Mouse (Mus musculus): Measurements from ENCODE around the gene Meiob. TPM values are rescaled to one million over a fixed set of nuclear protein-coding genes. Genes with fewer than 3 reads are reported as not detected.
A peak's percentile ranks its signal among the peaks of the same experiment; 100 is the strongest.

Gene Meiob
- 1 to 10 TPM in 1 of 2 experiments, under 1 TPM in 1; 0.64 to 1.3 TPM for total RNA-seq (2021)
- long read RNA-seq, experiment 1: 0 reads
- long read RNA-seq, experiment 2: 0 reads

GRCm38 (mm10) chr17:24803952-24804951 is at the start of gene Meiob:
Gene Meiob, plus strand, starts transcription at chr17:24804289.
- DNase-seq (ENCODE audit: low spot score in 2 of 2): peak; percentile 52 to 63

- DNase-seq (ENCODE audit: low spot score in 2 of 2): no peak
These were observed 46.7 kb upstream of the Meiob start for GRCm38 (mm10) chr17:24757394-24757793.

- DNase-seq (ENCODE audit: low spot score in 2 of 2): no peak
These were observed 43.0 kb upstream of the Meiob start for GRCm38 (mm10) chr17:24761121-24761520.

- no peak for DNase-seq (ENCODE audit: low spot score in 2 of 2)
These were observed 38.8 kb upstream of the Meiob start for GRCm38 (mm10) chr17:24765016-24765905.

GRCm38 (mm10) chr17:24766266-24766875 is 37.7 kb upstream of the Meiob start:
- DNase-seq (ENCODE audit: low spot score in 2 of 2): no peak

- no peak for DNase-seq (ENCODE audit: low spot score in 2 of 2)
These were observed 34.9 kb upstream of the Meiob start for GRCm38 (mm10) chr17:24769146-24769545.

- DNase-seq (ENCODE audit: low spot score in 2 of 2): no peak
These were observed 30.8 kb upstream of the Meiob start for GRCm38 (mm10) chr17:24773241-24773640.

GRCm38 (mm10) chr17:24775173-24775572 is 28.9 kb upstream of the Meiob start:
- DNase-seq (ENCODE audit: low spot score in 2 of 2): no peak

- DNase-seq (ENCODE audit: low spot score in 2 of 2): no peak
These were observed 27.0 kb upstream of the Meiob start for GRCm38 (mm10) chr17:24777073-24777472.

- no peak for DNase-seq (ENCODE audit: low spot score in 2 of 2)
These were observed 23.3 kb upstream of the Meiob start for GRCm38 (mm10) chr17:24780821-24781220.

GRCm38 (mm10) chr17:24792190-24792589 is 11.9 kb upstream of the Meiob start:
- DNase-seq (ENCODE audit: low spot score in 2 of 2): no peak

- DNase-seq (ENCODE audit: low spot score in 2 of 2): no peak
These were observed 9.3 kb upstream of the Meiob start for GRCm38 (mm10) chr17:24794791-24795190.

- DNase-seq (ENCODE audit: low spot score in 2 of 2): no peak
These were observed 7.1 kb upstream of the Meiob start for GRCm38 (mm10) chr17:24796969-24797368.

GRCm38 (mm10) chr17:24798229-24798628 is 5.9 kb upstream of the Meiob start:
- DNase-seq (ENCODE audit: low spot score in 2 of 2): no peak

- DNase-seq (ENCODE audit: low spot score in 2 of 2): no peak
These were observed 4.6 kb upstream of the Meiob start for GRCm38 (mm10) chr17:24799476-24799875.

- no peak for DNase-seq (ENCODE audit: low spot score in 2 of 2)
These were observed 3.6 kb upstream of the Meiob start for GRCm38 (mm10) chr17:24800524-24800923.

GRCm38 (mm10) chr17:24811211-24811610 is 7.1 kb downstream of the Meiob start:
- no peak for DNase-seq (ENCODE audit: low spot score in 2 of 2)

- DNase-seq (ENCODE audit: low spot score in 2 of 2): no peak
These were observed 8.1 kb downstream of the Meiob start for GRCm38 (mm10) chr17:24812215-24812614.

- DNase-seq (ENCODE audit: low spot score in 2 of 2): no peak
These were observed 11.2 kb downstream of the Meiob start for GRCm38 (mm10) chr17:24815256-24815655.

- no peak for DNase-seq (ENCODE audit: low spot score in 2 of 2)
These were observed 13.4 kb downstream of the Meiob start for GRCm38 (mm10) chr17:24817503-24817902.

- no peak for DNase-seq (ENCODE audit: low spot score in 2 of 2)
These were observed 14.1 kb downstream of the Meiob start for GRCm38 (mm10) chr17:24818172-24818571.

Data from adrenal gland, postnatal 4 days (tissue).